Mouse (Mus musculus) heart, embryonic 13.5 days (tissue): Measurements from ENCODE around the gene Rras2. TPM values are rescaled to one million over a fixed set of nuclear protein-coding genes. Genes with fewer than 3 reads are reported as not detected.

Source experiments
- ATAC-seq: fragments of 200-750 bp; cut with Nextera tagmentation; 2 replicates; pipeline ENCODE4 v1.8.0; 2017; ENCODE audit warnings: moderate TSS enrichment; ENCODE audit not compliant: insufficient number of reproducible peaks, low FRiP score, low TSS enrichment; ENCODE audit errors: extremely low read depth
- H3K27ac ChIP-seq: fragments of 300-500 bp; sonication (generic); replicated peaks from 2 replicates; pipeline ENCODE4 v1.5.1; 2015; ENCODE audit warnings: moderate library complexity, mild to moderate bottlenecking, inconsistent platforms
- H3K27me3 ChIP-seq: fragments of 300-500 bp; sonication (generic); replicated peaks from 2 replicates; pipeline ENCODE4 v1.6.1; 2015; ENCODE audit warnings: mild to moderate bottlenecking, inconsistent platforms
- H3K36me3 ChIP-seq: fragments of 300-500 bp; sonication (generic); 2 replicates; pipeline ENCODE4 v1.6.1; 2015; ENCODE audit warnings: mild to moderate bottlenecking, inconsistent platforms
- H3K4me1 ChIP-seq: fragments of 300-500 bp; sonication (generic); 2 replicates; pipeline ENCODE4 v1.6.1; 2015; ENCODE audit warnings: inconsistent platforms
- H3K4me2 ChIP-seq: fragments of 300-500 bp; sonication (generic); 2 replicates; pipeline ENCODE4 v1.6.1; 2015; ENCODE audit warnings: inconsistent platforms, mild to moderate bottlenecking, moderate library complexity
- H3K4me3 ChIP-seq: fragments of 300-500 bp; sonication (generic); 2 replicates; pipeline ENCODE4 v1.5.1; 2015; ENCODE audit warnings: moderate library complexity, mild to moderate bottlenecking, inconsistent platforms
- H3K9ac ChIP-seq: fragments of 300-500 bp; sonication (generic); 2 replicates; pipeline ENCODE4 v1.6.1; 2015; ENCODE audit warnings: inconsistent platforms, mild to moderate bottlenecking, moderate library complexity
- H3K9me3 ChIP-seq: fragments of 300-500 bp; sonication (generic); 2 replicates; pipeline ENCODE4 v1.6.1; 2016; ENCODE audit warnings: inconsistent platforms
- WGBS: fragments of 180-500 bp; shearing (Covaris S2); methylation state at CpG from one replicate; pipeline ENCODE4 v1.1.7; 2015; ENCODE audit warnings: mixed read lengths; 5-methylcytosine and 5-hydroxymethylcytosine counted together
- polyA plus RNA-seq: library from polyadenylated mRNA; unstranded; fragments of >200 nt; fragmentation: Nextera tagmentation; extraction: Ambion mirVana; gene quantifications from 2 replicates; pipeline ENCODE4 v1.2.1, GENCODE M21; 2015

Gene Rras2
- polyA plus RNA-seq, 1 experiment from 2014 or later = 47.2 TPM

DNA sequence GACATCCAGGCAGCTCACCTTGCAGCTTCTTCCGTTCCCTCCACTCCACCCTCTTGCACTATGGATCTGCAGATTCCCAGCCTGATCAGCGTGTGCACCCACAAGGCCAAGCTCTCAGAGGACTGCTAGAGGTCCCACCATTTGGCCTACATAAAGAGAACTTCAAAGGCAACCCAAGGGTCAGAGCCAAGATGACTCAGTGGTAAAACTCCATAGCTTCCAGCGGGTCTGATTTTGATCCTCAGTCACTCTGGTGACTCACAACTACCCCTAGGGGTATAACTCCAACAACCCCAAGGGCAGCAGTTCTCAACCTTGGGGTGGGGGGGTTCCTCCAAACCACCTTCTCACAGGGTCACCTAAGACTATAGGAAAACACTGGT, 47.1 kb downstream of the Rras2 start:
- Histone ChIP-seq H3K9me3 (no peaks in the 10 kb centered on the region), H3K9ac (no peak overlapping the region), H3K4me3 (no peak overlapping the region), H3K4me2 (no peak overlapping the region), H3K27me3 (no peaks in the 10 kb centered on the region), H3K36me3 (peaks cover 7% of the 10 kb centered on the region; the same call in 1 of the 2 replicates), H3K4me1 (peaks cover 57% of the 10 kb centered on the region), H3K27ac (no peak overlapping the region)
- 77% methylated on average over 3 of the region's 3 CpGs for WGBS
- ATAC-seq = no peak

DNA sequence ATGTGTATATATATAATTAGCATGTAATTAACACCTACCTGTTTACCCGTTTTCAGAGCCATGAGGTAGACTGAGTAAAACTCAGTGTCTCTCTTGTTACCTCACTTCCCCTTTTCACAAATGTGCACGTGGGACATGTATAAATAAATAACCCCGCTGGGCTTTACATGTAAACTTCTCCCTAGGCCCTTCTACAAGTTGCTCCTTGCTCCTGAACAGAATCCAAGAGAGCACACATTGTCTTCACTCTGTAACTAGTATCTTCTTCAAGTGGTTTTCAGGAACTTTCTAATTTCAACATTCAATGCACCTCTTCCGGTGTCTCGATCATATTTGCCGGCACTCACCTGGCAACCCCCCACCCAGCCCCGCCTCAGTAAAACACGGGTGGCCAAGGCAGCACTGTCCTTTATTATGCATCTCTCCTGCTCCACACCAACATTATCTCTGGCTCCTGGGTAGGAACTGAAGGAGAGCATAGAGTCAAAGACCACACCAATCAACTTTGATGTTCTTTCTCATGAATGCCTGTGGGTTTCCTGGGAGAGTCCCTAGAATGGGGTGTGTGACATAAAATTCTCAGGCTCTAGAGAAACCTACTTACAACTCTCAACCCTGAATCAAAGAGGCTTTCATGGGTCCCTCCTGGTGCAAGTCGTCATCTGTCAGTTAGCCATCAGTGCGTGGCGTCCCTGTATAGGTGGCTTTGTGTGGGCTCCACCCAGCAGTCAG, 47.7 kb downstream of the Rras2 start:
- no peak for ATAC-seq
- H3K27me3 ChIP-seq = no peaks in the 10 kb centered on the region
- H3K9ac ChIP-seq = no peak overlapping the region
- H3K4me3 ChIP-seq = no peak overlapping the region
- 82% methylated on average over 11 of the region's 11 CpGs for whole genome bisulfite sequencing
- no peaks in the 10 kb centered on the region for H3K9me3 ChIP-seq
- peaks cover 63% of the 10 kb centered on the region for H3K4me1 ChIP-seq
- peaks cover 3% of the 10 kb centered on the region; the same call in 1 of the 2 replicates for H3K36me3 ChIP-seq
- H3K4me2 ChIP-seq = no peak overlapping the region
- no peak overlapping the region for H3K27ac ChIP-seq

DNA sequence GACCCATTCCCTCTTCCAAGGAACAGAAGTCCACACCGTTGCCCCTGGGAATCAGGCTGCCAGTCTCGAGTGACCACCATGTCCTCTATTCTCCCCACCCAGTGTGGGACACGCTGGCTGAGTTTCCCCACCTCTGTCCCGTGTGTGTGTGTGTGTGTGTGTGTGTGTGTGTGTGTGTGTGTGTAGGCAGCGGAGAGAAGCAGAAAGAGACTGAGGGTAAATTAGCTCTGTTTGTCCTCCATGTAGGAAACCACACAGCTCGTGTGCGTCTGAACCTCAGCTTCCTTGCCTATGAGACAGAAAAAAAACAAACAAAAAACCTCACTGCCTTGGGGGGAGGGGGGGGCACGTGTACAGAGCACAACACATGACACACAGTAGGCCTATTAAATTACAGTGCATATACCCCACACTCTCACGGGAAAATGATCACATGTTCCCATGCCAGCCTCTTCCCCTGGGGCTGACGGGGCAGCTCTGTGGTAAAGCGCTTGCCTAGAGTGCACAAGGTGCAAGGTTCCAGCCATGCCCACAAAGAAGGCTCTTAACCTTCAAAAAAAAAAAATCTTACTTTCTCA, 48.5 kb downstream of the Rras2 start:
- ATAC-seq = no peak
- no peak overlapping the region for H3K4me3 ChIP-seq
- H3K36me3 ChIP-seq = peaks cover 3% of the 10 kb centered on the region; the same call in 1 of the 2 replicates
- no peaks in the 10 kb centered on the region for H3K27me3 ChIP-seq
- H3K9ac ChIP-seq = no peak overlapping the region
- 77% methylated on average over 11 of the region's 11 CpGs for WGBS
- no peak overlapping the region for H3K27ac ChIP-seq
- no peak overlapping the region for H3K4me2 ChIP-seq
- peaks cover 71% of the 10 kb centered on the region for H3K4me1 ChIP-seq
- no peaks in the 10 kb centered on the region for H3K9me3 ChIP-seq

DNA sequence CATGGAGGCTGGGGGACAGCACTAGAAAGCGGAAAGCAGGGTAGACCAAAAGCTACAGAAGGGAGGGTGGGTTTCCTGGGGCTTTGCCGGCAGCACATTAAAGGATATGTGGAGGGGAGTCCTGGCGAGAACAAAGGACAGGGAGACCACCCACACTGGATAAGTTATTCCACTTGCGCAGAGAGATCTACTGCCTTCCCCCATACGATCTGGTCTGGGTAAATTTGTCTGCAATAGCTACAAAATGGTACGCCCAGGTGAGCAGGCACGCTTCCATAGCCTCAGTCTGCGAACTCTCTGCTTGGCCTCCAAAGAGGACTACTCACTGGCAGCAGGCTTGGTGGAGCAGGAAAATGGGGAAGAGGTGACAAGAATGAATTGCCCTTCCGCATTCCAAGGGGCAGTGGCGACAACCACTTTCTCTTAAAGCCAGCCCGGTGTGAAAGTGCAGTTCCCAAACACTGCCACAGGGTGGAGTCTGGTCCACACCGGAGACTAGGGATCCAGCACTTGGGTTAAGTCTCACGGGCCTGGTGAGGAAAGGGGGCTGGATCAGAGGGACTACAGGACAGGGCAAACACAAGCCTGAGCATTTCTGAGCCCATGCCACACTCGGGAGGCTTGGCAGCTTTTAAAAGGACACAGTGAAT, 50.9 kb downstream of the Rras2 start:
- Histone ChIP-seq H3K27me3 (no peaks in the 10 kb centered on the region), H3K9me3 (no peaks in the 10 kb centered on the region), H3K4me1 (peaks cover 75% of the 10 kb centered on the region), H3K9ac (peak overlapping the region; percentile 64), H3K27ac (peak overlapping the region; percentile 68), H3K4me2 (peak overlapping the region; percentile 73), H3K36me3 (peaks cover 3% of the 10 kb centered on the region; the same call in 1 of the 2 replicates), H3K4me3 (peak overlapping the region; percentile 43)
- ATAC-seq = no peak
- WGBS = 9% methylated on average over 14 of the region's 14 CpGs

DNA sequence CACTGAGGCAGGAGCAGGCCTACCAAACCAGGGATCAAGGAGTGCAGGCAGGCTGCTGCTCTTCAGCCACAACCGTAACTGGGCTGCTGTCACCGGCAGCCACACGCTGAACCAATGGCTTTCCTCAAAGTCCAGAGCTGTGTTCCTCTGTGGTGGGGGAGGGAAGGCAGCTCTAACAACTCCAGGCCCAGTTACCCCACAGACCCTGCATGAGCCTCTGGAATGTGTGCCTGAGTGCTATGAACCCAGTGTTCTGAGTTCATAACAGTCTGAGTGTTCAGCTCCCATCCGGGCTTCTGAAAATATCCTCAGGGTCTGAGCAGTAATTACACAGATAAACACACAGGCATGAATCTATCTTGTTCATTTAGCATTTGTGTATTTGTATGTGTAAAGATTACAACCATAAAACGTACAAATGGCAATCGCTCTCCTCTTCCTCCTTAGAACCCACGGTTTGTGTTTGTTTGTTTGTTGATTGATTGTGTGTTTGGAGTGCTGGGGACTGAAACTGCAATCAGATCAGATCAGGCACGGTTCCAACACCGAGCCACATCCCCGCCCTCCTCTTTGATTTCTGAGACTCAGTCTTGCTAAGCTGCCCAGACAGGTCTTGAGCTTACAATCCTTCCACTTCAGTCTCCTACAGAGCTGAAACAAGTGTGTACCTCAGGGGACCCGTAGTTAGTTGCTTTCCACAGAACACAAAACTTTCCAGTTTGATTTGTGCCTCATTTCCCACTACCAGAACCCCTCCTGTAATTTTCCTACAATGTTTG, 52.0 kb downstream of the Rras2 start:
- 25% methylated on average over 11 of the region's 11 CpGs for WGBS
- H3K36me3 ChIP-seq = peaks cover 3% of the 10 kb centered on the region; the same call in 1 of the 2 replicates
- H3K4me2 ChIP-seq = peak overlapping the region; percentile 16; the same call in 1 of the 2 replicates
- peaks cover 64% of the 10 kb centered on the region for H3K4me1 ChIP-seq
- H3K4me3 ChIP-seq = no peak overlapping the region
- H3K9me3 ChIP-seq = no peaks in the 10 kb centered on the region
- H3K9ac ChIP-seq = 0 out of 2 replicates have a peak overlapping the region, but pooled peaks have one; percentile 64
- no peaks in the 10 kb centered on the region for H3K27me3 ChIP-seq
- H3K27ac ChIP-seq = peak overlapping the region; percentile 68
- peak; percentile 52; the same call in 1 of the 2 replicates for ATAC-seq

DNA sequence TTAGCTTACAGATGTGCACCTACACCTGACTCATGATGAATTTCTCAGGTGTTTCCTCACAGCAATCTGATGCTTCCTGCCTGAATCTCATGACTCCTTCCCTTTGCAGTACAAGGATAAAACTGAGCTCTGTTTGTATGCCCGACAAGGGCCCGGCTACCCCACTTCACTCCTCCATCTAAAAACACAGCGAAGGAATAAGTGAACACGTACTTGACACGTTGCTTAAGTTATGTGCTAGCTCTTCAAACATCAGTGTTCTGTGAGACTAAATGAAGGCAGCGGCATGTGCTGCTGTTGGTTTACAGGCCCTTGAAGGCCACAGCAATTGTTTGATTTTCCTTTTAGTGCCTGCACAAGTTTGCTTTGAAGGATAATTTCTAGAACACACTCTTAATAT, 53.6 kb downstream of the Rras2 start:
- no peaks in the 10 kb centered on the region for H3K9me3 ChIP-seq
- no peak overlapping the region for H3K4me3 ChIP-seq
- H3K27ac ChIP-seq = peak overlapping the region; percentile 45; the same call in 1 of the 2 replicates
- H3K27me3 ChIP-seq = no peaks in the 10 kb centered on the region
- peak overlapping the region; percentile 2; the same call in 1 of the 2 replicates for H3K9ac ChIP-seq
- H3K4me2 ChIP-seq = peak overlapping the region; percentile 11; the same call in 1 of the 2 replicates
- peaks cover 8% of the 10 kb centered on the region for H3K36me3 ChIP-seq
- peaks cover 55% of the 10 kb centered on the region for H3K4me1 ChIP-seq
- 58% methylated on average over 6 of the region's 6 CpGs for whole genome bisulfite sequencing
- no peak for ATAC-seq

DNA sequence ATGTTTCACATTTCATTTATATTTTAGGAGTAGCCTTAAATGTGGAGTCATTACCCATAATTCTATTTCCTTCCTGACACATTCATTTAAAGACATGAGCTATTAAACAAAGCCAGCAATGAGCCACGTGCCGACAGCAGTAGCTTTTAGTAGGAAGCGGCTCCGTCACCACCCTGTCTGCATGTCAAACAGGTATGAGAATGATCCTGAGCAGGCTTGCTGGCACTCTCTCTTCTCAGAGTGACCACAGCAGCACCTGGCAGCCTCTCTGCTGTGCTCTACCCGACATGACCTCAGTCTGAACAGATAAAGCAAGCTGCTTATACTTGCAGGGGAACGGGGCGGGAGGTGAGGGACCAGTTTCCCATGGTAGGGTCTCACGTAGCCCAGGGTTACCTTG, 54.0 kb downstream of the Rras2 start:
- peaks cover 55% of the 10 kb centered on the region for H3K4me1 ChIP-seq
- H3K4me2 ChIP-seq = peak overlapping the region; percentile 11; the same call in 1 of the 2 replicates
- no peaks in the 10 kb centered on the region for H3K9me3 ChIP-seq
- WGBS = 24% methylated on average over 8 of the region's 8 CpGs
- H3K9ac ChIP-seq = peak overlapping the region; percentile 2; the same call in 1 of the 2 replicates
- H3K4me3 ChIP-seq = no peak overlapping the region
- peaks cover 8% of the 10 kb centered on the region for H3K36me3 ChIP-seq
- H3K27me3 ChIP-seq = no peaks in the 10 kb centered on the region
- ATAC-seq = peak; percentile 44; the same call in 1 of the 2 replicates
- H3K27ac ChIP-seq = peak overlapping the region; percentile 45; the same call in 1 of the 2 replicates

DNA sequence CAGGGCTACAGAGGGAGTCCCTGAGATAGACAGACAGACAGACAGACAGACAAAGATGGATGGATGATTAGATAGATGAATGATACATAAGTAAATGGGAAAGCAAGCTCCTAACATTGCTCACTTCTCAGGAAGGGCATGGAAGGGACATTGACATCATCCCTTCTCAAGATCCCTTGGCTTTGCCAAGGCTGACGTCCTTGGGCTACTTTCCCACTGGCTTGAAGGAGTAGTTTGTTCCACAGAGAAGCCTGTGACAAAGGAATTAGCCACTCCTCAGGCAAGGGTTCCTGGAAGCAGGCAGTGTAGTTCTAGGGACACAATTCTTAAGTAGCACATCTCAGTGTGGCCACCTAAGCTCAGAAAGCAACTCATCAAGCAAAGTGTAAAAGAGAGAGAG, 55.1 kb downstream of the Rras2 start:
- no peaks in the 10 kb centered on the region for H3K9me3 ChIP-seq
- no peaks in the 10 kb centered on the region for H3K27me3 ChIP-seq
- ATAC-seq = no peak
- no peak overlapping the region for H3K9ac ChIP-seq
- no peak overlapping the region for H3K4me3 ChIP-seq
- 75% methylated on average over 1 of the region's 1 CpGs for WGBS
- no peak overlapping the region for H3K27ac ChIP-seq
- H3K4me1 ChIP-seq = peaks cover 51% of the 10 kb centered on the region
- H3K36me3 ChIP-seq = peaks cover 15% of the 10 kb centered on the region
- no peak overlapping the region for H3K4me2 ChIP-seq

DNA sequence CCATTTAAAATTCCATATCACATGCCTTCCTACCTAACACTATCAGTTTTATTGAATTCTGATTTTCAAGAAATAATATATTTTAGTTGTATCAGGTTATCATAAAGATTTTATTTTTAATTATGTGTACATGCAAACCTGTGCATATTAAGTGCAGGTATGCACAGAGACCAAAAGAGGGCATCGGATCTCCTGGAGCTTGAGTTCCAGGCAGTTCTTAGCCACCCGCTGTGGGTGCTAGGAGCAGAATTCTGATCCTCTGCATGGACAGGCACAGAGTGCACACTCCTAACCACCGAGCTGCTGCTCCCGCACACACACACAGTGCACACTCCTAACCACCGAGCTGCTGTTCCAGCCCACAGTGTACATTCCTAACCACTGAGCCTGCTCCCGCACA, 57.1 kb downstream of the Rras2 start:
- Histone ChIP-seq H3K27me3 (no peaks in the 10 kb centered on the region), H3K4me3 (no peak overlapping the region), H3K9ac (no peak overlapping the region), H3K4me2 (no peak overlapping the region), H3K27ac (no peak overlapping the region), H3K9me3 (no peaks in the 10 kb centered on the region), H3K36me3 (peaks cover 35% of the 10 kb centered on the region), H3K4me1 (peaks cover 31% of the 10 kb centered on the region)
- ATAC-seq = no peak
- 91% methylated on average over 6 of the region's 6 CpGs for WGBS

DNA sequence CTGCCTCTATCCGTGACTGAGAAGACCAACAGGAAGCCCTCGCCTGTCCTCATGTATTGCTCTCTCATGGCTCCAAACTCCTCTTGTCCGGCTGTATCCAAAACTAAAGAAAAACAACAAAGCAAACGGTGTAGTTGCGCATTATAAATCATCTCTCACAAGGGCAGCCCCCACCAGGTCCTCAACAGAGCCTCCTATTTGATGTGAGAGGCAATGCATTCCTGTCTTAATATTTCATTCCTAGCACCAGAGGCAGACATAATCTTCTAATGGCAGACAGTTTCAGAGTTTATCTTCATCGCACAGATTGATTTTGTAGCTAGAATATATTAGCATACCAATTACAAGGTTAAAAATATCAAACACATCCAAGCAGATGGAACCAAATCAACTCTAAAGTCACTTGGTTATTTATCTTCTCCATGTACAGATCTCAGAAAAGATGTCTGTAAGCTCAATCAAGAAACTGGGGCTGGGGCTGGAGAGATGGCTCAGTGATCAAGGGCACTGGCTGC, 58.6 kb downstream of the Rras2 start:
- 79% methylated on average over 6 of the region's 6 CpGs for WGBS
- Histone ChIP-seq H3K27ac (no peak overlapping the region), H3K36me3 (peaks cover 47% of the 10 kb centered on the region), H3K4me2 (no peak overlapping the region), H3K9ac (no peak overlapping the region), H3K27me3 (no peaks in the 10 kb centered on the region), H3K9me3 (no peaks in the 10 kb centered on the region), H3K4me1 (peaks cover 21% of the 10 kb centered on the region), H3K4me3 (no peak overlapping the region)
- ATAC-seq = no peak
